Mouse (Mus musculus): ENCODE data around the gene Gucd1. TPM values are rescaled to one million over a fixed set of nuclear protein-coding genes. Genes with fewer than 3 reads are reported as not detected.

The Gucd1 gene
- total and polyA plus RNA-seq, 3 experiments: 16.8 to 19.0 (median 18.0) TPM

DNA sequence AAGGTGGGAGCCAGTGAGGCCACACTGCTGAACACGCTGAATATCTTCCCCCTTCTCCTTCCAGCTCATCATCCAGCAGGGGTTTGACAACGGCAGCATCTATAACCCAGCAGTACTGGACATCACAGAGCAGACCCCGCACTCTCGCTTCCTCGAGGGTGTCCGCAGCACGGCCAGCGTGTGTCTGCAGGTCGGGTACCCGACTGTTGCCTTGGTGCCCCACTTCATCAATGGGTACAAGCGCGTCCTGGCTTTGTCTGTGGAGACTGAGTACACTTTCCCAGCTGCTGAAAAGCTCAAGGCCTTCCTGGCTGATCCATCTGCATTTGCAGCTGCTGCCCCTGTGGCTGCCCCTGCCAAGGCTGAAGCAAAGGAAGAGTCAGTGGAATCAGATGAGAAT lies 165.2 kb downstream of the Gucd1 start:
- no peaks in the 10 kb centered on the region for H3K27me3 ChIP-seq (replicated peaks)
- no peak overlapping the region for H3K27ac ChIP-seq (ENCODE audit: insufficient read depth, low read depth)
- in situ Hi-C loops (cut with MboI; ENCODE audit: low pct_ligation_motif_present, low pct_unique_long_range_greater_than_20kb, low sequenced_read_pairs) (no loop called here), dilution Hi-C loops (cut with MboI; ENCODE audit: extremely low pct_ligation_motif_present, extremely low pct_unique_long_range_greater_than_20kb, low sequenced_read_pairs) (no loop called here)
- H3K4me2 ChIP-seq (ENCODE audit: insufficient read depth, low read depth, poor library complexity, severe bottlenecking): no peak overlapping the region
- no peaks in the 10 kb centered on the region for H3K9me3 ChIP-seq (replicated peaks; ENCODE audit: low read length)
- DNase-seq (ENCODE audit: extremely low read depth): no peak
- no peaks in the 10 kb centered on the region for H3K79me2 ChIP-seq (replicated peaks; ENCODE audit: control insufficient read depth, extremely low read depth, insufficient read depth, poor library complexity, severe bottlenecking)
- TF ChIP-seq POLR2A (IDR thresholded peaks at IDR 0.05; ENCODE audit: low read depth, low read length) (no peak), UBTF (IDR thresholded peaks at IDR 0.05; ENCODE audit: low read depth, low read length) (no peak), ETS1 (conservative IDR thresholded peaks at IDR 0.05; ENCODE audit: low read depth, low read length) (no peak), ZC3H11A (IDR thresholded peaks at IDR 0.05; ENCODE audit: low read depth, low read length) (no peak), ELF1 (IDR thresholded peaks at IDR 0.05; ENCODE audit: low read depth, low read length) (no peak), PAX5 (IDR thresholded peaks at IDR 0.05; ENCODE audit: low read length) (no peak), NELFE (IDR thresholded peaks at IDR 0.05; ENCODE audit: low read depth, low read length) (no peak), USF2 (conservative IDR thresholded peaks at IDR 0.05; ENCODE audit: low read depth, low read length) (no peak), KAT2A (IDR thresholded peaks at IDR 0.05; ENCODE audit: insufficient replicate concordance, low read length) (no peak), MAX (IDR thresholded peaks at IDR 0.05; ENCODE audit: low read length) (no peak), JUN (IDR thresholded peaks at IDR 0.05; ENCODE audit: insufficient read depth, low read depth, low read length) (no peak), MXI1 (IDR thresholded peaks at IDR 0.05; ENCODE audit: low read depth, low read length) (no peak), RCOR1 (conservative IDR thresholded peaks at IDR 0.05; ENCODE audit: low read depth, low read length) (no peak), SMC3 (IDR thresholded peaks at IDR 0.05; ENCODE audit: low read depth, low read length) (no peak), MAZ (IDR thresholded peaks at IDR 0.05; ENCODE audit: low read depth, low read length) (no peak), EP300 (IDR thresholded peaks at IDR 0.05; ENCODE audit: low read length) (no peak), TBP (conservative IDR thresholded peaks at IDR 0.05; ENCODE audit: low read depth, low read length) (no peak), NRF1 (IDR thresholded peaks at IDR 0.05; ENCODE audit: low read depth, low read length) (no peak)
- H3K9ac ChIP-seq (ENCODE audit: insufficient read depth, low read depth): no peak overlapping the region
- peaks cover 7 to 15% of the 10 kb centered on the region in 2 experiments; a peak in 3 of 4 replicates for H3K4me1 ChIP-seq (ENCODE audit: control insufficient read depth in 1 of 2, insufficient read depth in 2 of 2)
- no peaks in the 10 kb centered on the region for H3K36me3 ChIP-seq (replicated peaks in 1 of 2; ENCODE audit: control insufficient read depth in 1 of 2, insufficient read depth in 1 of 2, low read length in 1 of 2)
- no peak overlapping the region for H3K4me3 ChIP-seq (replicated peaks in 1 of 3; ENCODE audit: low read depth in 2 of 3, low read length in 2 of 3, poor library complexity in 1 of 3)

DNA sequence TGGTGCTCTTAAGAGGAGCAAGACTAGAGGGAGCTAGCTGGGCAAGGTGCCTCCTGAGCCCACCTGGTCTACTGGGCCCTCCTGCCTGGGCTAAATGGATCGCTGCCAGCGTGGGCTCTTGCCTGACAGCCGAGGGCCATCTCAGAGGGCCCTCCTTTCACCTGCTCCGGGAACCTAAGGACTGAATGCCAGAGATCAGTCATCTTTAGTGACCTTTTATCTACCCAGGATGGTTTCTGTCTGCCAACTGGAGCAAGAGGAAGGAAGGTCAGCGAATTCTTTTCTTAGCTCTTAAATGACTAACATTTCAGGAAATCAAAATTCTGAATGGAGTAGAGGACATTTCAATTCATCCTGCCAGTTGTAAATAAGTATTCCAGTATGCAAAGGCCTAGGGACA lies 167.2 kb downstream of the Gucd1 start:
- H3K27ac ChIP-seq (ENCODE audit: insufficient read depth, low read depth): no peak overlapping the region
- no peaks in the 10 kb centered on the region for H3K27me3 ChIP-seq (replicated peaks)
- dilution Hi-C loops (cut with MboI; ENCODE audit: extremely low pct_ligation_motif_present, extremely low pct_unique_long_range_greater_than_20kb, low sequenced_read_pairs) (no loop called here), in situ Hi-C loops (cut with MboI; ENCODE audit: low pct_ligation_motif_present, low pct_unique_long_range_greater_than_20kb, low sequenced_read_pairs) (no loop called here)
- no peak overlapping the region for H3K9ac ChIP-seq (ENCODE audit: insufficient read depth, low read depth)
- H3K4me1 ChIP-seq (ENCODE audit: control insufficient read depth in 1 of 2, insufficient read depth in 2 of 2): peaks cover 6 to 13% of the 10 kb centered on the region in 2 experiments; a peak in 3 of 4 replicates
- H3K79me2 ChIP-seq (replicated peaks; ENCODE audit: control insufficient read depth, extremely low read depth, insufficient read depth, poor library complexity, severe bottlenecking): no peaks in the 10 kb centered on the region
- TF ChIP-seq USF2 (conservative IDR thresholded peaks at IDR 0.05; ENCODE audit: low read depth, low read length) (no peak), TCF12 (IDR thresholded peaks at IDR 0.05; ENCODE audit: low read depth, low read length) (no peak), SIN3A (IDR thresholded peaks at IDR 0.05; ENCODE audit: low read length) (no peak), ZKSCAN1 (IDR thresholded peaks at IDR 0.05; ENCODE audit: borderline replicate concordance, low read depth, low read length) (no peak), UBTF (IDR thresholded peaks at IDR 0.05; ENCODE audit: low read depth, low read length) (no peak), CHD2 (IDR thresholded peaks at IDR 0.05; ENCODE audit: low read length) (no peak), MYC (IDR thresholded peaks at IDR 0.05; ENCODE audit: low read depth, low read length) (no peak)
- H3K36me3 ChIP-seq (replicated peaks in 1 of 2; ENCODE audit: control insufficient read depth in 1 of 2, insufficient read depth in 1 of 2, low read length in 1 of 2): no peaks in the 10 kb centered on the region
- no peak overlapping the region for H3K4me2 ChIP-seq (ENCODE audit: insufficient read depth, low read depth, poor library complexity, severe bottlenecking)
- no peak for DNase-seq (ENCODE audit: extremely low read depth)
- H3K9me3 ChIP-seq (replicated peaks; ENCODE audit: low read length): peaks cover 8% of the 10 kb centered on the region
- H3K4me3 ChIP-seq (replicated peaks in 1 of 3; ENCODE audit: low read depth in 2 of 3, low read length in 2 of 3, poor library complexity in 1 of 3): no peak overlapping the region

All from CH12.LX (cell line).